In genomic region chr3:6819332-6819731, GRCm38 (mm10) we compare ENCODE assay signal across 20 mouse cellular contexts.
DNase-seq lines count a peak whose midpoint lies in the region; ATAC-seq and TF ChIP-seq lines count a peak whose summit lies in the region.
"Had no signal": no experiment of that assay in that cellular context is flagged by ENCODE, and none has a peak within 500 bp of the region (broad histone marks: within the 10 kb centered on the region; RNA-seq: fewer than 3 reads in every experiment).

No protein-coding gene starts in this region.

- no peaks in the 10 kb centered on the region for H3K9me3 ChIP-seq in embryonic facial prominence, embryonic 11.5 days (replicated peaks; ENCODE audit: control insufficient read depth, low read length)
- H3K9me3 ChIP-seq in embryonic facial prominence, embryonic 10.5 days: no peaks in the 10 kb centered on the region
- H3K9me3 ChIP-seq in midbrain, embryonic 13.5 days: no peaks in the 10 kb centered on the region
- H3K9me3 ChIP-seq in midbrain, embryonic 11.5 days (ENCODE audit: control insufficient read depth, low read length): no peaks in the 10 kb centered on the region
- no peaks in the 10 kb centered on the region for H3K9me3 ChIP-seq in embryonic facial prominence, embryonic 14.5 days (ENCODE audit: control insufficient read depth, low read length)
- H3K9me3 ChIP-seq: forebrain, embryonic 12.5 days; heart, embryonic 12.5 days; hindbrain, embryonic 10.5 days had no signal

- peak; percentile 45 for DNase-seq in embryonic facial prominence, embryonic 11.5 days (ENCODE audit: low spot score)
- no peak for DNase-seq in embryonic facial prominence, embryonic 10.5 days (ENCODE audit: low spot score)
- DNase-seq in midbrain, embryonic 11.5 days (ENCODE audit: low spot score, missing footprints): no peak
- DNase-seq in brain, embryonic 14.5 days (ENCODE audit: low read depth): peak; percentile 42
- peak; percentile 30 for DNase-seq in embryonic facial prominence, embryonic 14.5 days (ENCODE audit: low spot score)
- DNase-seq in frontal cortex, postnatal 10 days (ENCODE audit: low spot score in 2 of 2): no peak
- no peak for DNase-seq in urinary bladder, postnatal 10 days (ENCODE audit: low spot score)
- DNase-seq: adrenal gland, postnatal 14 days; cerebellum, adult 18-20 months; cerebellum, adult 9-11 months; cerebellum, postnatal 36 days; gastrocnemius, postnatal 14 days had no signal

- no peak overlapping the region for H3K4me2 ChIP-seq in embryonic facial prominence, embryonic 11.5 days (ENCODE audit: low read depth, low read length)
- H3K4me2 ChIP-seq in midbrain, embryonic 13.5 days (replicated peaks): no peak overlapping the region
- H3K4me2 ChIP-seq in midbrain, embryonic 11.5 days: no peak overlapping the region
- no peak overlapping the region for H3K4me2 ChIP-seq in embryonic facial prominence, embryonic 14.5 days (ENCODE audit: low read depth, low read length)
- H3K4me2 ChIP-seq: forebrain, embryonic 12.5 days; heart, embryonic 12.5 days; hindbrain, embryonic 14.5 days had no signal

- no peak overlapping the region for H3K27ac ChIP-seq in embryonic facial prominence, embryonic 11.5 days (replicated peaks; ENCODE audit: low read depth, low read length)
- no peak overlapping the region for H3K27ac ChIP-seq in embryonic facial prominence, embryonic 10.5 days (replicated peaks)
- no peak overlapping the region for H3K27ac ChIP-seq in midbrain, embryonic 13.5 days
- no peak overlapping the region for H3K27ac ChIP-seq in midbrain, embryonic 11.5 days (ENCODE audit: low read depth, low read length)
- H3K27ac ChIP-seq in embryonic facial prominence, embryonic 14.5 days (replicated peaks; ENCODE audit: low read depth, low read length): no peak overlapping the region
- H3K27ac ChIP-seq: forebrain, embryonic 12.5 days; hindbrain, embryonic 10.5 days; hindbrain, embryonic 14.5 days had no signal

- no peak for TF ChIP-seq CTCF in brain, embryonic 14.5 days (IDR thresholded peaks at IDR 0.05; ENCODE audit: borderline replicate concordance, extremely low read depth, insufficient read depth, insufficient read length)

- no peaks in the 10 kb centered on the region for H3K36me3 ChIP-seq in embryonic facial prominence, embryonic 11.5 days (replicated peaks; ENCODE audit: control insufficient read depth, insufficient read depth, low read depth, low read length)
- H3K36me3 ChIP-seq in embryonic facial prominence, embryonic 10.5 days (replicated peaks): no peaks in the 10 kb centered on the region
- no peaks in the 10 kb centered on the region for H3K36me3 ChIP-seq in midbrain, embryonic 13.5 days
- H3K36me3 ChIP-seq in midbrain, embryonic 11.5 days (ENCODE audit: control insufficient read depth, insufficient read depth, low read length): no peaks in the 10 kb centered on the region
- H3K36me3 ChIP-seq in embryonic facial prominence, embryonic 14.5 days (ENCODE audit: control insufficient read depth, insufficient read depth, low read length): no peaks in the 10 kb centered on the region
- H3K36me3 ChIP-seq: forebrain, embryonic 12.5 days; heart, embryonic 12.5 days; hindbrain, embryonic 10.5 days had no signal

- H3K4me3 ChIP-seq in embryonic facial prominence, embryonic 11.5 days (ENCODE audit: low read depth, low read length): no peak overlapping the region
- no peak overlapping the region for H3K4me3 ChIP-seq in embryonic facial prominence, embryonic 10.5 days
- no peak overlapping the region for H3K4me3 ChIP-seq in midbrain, embryonic 13.5 days (replicated peaks)
- no peak overlapping the region for H3K4me3 ChIP-seq in midbrain, embryonic 11.5 days (ENCODE audit: low read depth, low read length)
- no peak overlapping the region for H3K4me3 ChIP-seq in embryonic facial prominence, embryonic 14.5 days (ENCODE audit: low read depth, low read length)
- H3K4me3 ChIP-seq: forebrain, embryonic 12.5 days; heart, embryonic 12.5 days; hindbrain, embryonic 10.5 days had no signal

- WGBS in embryonic facial prominence, embryonic 11.5 days: 60% methylated on average over 7 of the region's 7 CpGs
- 71% methylated on average over 7 of the region's 7 CpGs for WGBS in embryonic facial prominence, embryonic 10.5 days
- WGBS in midbrain, embryonic 13.5 days: 74% methylated on average over 7 of the region's 7 CpGs
- WGBS in midbrain, embryonic 11.5 days: 76% methylated on average over 7 of the region's 7 CpGs
- WGBS in embryonic facial prominence, embryonic 14.5 days: 48% methylated on average over 7 of the region's 7 CpGs

- no peak for ATAC-seq in embryonic facial prominence, embryonic 11.5 days (replicated peaks; ENCODE audit: insufficient number of reproducible peaks, low FRiP score, low TSS enrichment, low read depth)
- 0 out of 2 replicates have a peak, but pooled peaks have one; percentile 27 for ATAC-seq in midbrain, embryonic 13.5 days
- no peak for ATAC-seq in midbrain, embryonic 11.5 days (ENCODE audit: low FRiP score)
- no peak for ATAC-seq in embryonic facial prominence, embryonic 14.5 days (ENCODE audit: low read depth)
- ATAC-seq: activated CD4-positive, CD25-positive, alpha-beta regulatory T cell, adult 4 months; forebrain, embryonic 16.5 days; Patski had no signal

- no peaks in the 10 kb centered on the region for H3K27me3 ChIP-seq in embryonic facial prominence, embryonic 11.5 days (ENCODE audit: control insufficient read depth, insufficient read depth, low read length)
- no peaks in the 10 kb centered on the region for H3K27me3 ChIP-seq in embryonic facial prominence, embryonic 10.5 days (replicated peaks; ENCODE audit: low read depth, poor library complexity, severe bottlenecking)
- H3K27me3 ChIP-seq in midbrain, embryonic 13.5 days: no peaks in the 10 kb centered on the region
- no peaks in the 10 kb centered on the region for H3K27me3 ChIP-seq in midbrain, embryonic 11.5 days (ENCODE audit: control insufficient read depth, insufficient read depth, low read length)
- no peaks in the 10 kb centered on the region for H3K27me3 ChIP-seq in embryonic facial prominence, embryonic 14.5 days (replicated peaks; ENCODE audit: control insufficient read depth, insufficient read depth, low read length)
- H3K27me3 ChIP-seq: forebrain, embryonic 12.5 days; heart, embryonic 12.5 days; Patski had no signal

- H3K9ac ChIP-seq in embryonic facial prominence, embryonic 11.5 days (replicated peaks; ENCODE audit: low read length): no peak overlapping the region
- H3K9ac ChIP-seq in midbrain, embryonic 13.5 days (replicated peaks): no peak overlapping the region
- no peak overlapping the region for H3K9ac ChIP-seq in midbrain, embryonic 11.5 days (ENCODE audit: low read length)
- no peak overlapping the region for H3K9ac ChIP-seq in embryonic facial prominence, embryonic 14.5 days (ENCODE audit: low read depth, low read length)
- H3K9ac ChIP-seq: forebrain, embryonic 12.5 days; heart, embryonic 12.5 days; hindbrain, embryonic 14.5 days had no signal

- TF ChIP-seq POLR2A in brain, embryonic 14.5 days (IDR thresholded peaks at IDR 0.05; ENCODE audit: borderline replicate concordance, extremely low read depth, insufficient read depth, insufficient read length, poor library complexity, severe bottlenecking): no peak

- no peaks in the 10 kb centered on the region for H3K4me1 ChIP-seq in embryonic facial prominence, embryonic 11.5 days (ENCODE audit: control insufficient read depth, insufficient read depth, low read length)
- no peaks in the 10 kb centered on the region for H3K4me1 ChIP-seq in embryonic facial prominence, embryonic 10.5 days
- H3K4me1 ChIP-seq in midbrain, embryonic 13.5 days (replicated peaks): no peaks in the 10 kb centered on the region
- no peaks in the 10 kb centered on the region for H3K4me1 ChIP-seq in midbrain, embryonic 11.5 days (ENCODE audit: control insufficient read depth, insufficient read depth, low read length)
- no peaks in the 10 kb centered on the region for H3K4me1 ChIP-seq in embryonic facial prominence, embryonic 14.5 days (ENCODE audit: control insufficient read depth, insufficient read depth, low read length)
- H3K4me1 ChIP-seq: forebrain, embryonic 12.5 days; heart, embryonic 12.5 days; hindbrain, embryonic 10.5 days had no signal

Comparison
In these comparisons a context has a peak if more than half of its experiments do, and no peak if none do; other contexts are left out.
1. DNase-seq: peak in embryonic facial prominence, embryonic 11.5 days (single experiment), brain, embryonic 14.5 days (single experiment) and embryonic facial prominence, embryonic 14.5 days (single experiment); none in embryonic facial prominence, embryonic 10.5 days (single experiment), midbrain, embryonic 11.5 days (single experiment), frontal cortex, postnatal 10 days (0 of 2) and urinary bladder, postnatal 10 days (single experiment).